Comparison of ENCODE assay signal across 23 mouse cellular contexts in genomic region chr2:148436285-148436684, GRCm38 (mm10). TPM values are rescaled to one million over a fixed set of nuclear protein-coding genes. Genes with fewer than 3 reads are reported as not detected.
A peak's percentile ranks its signal among the peaks of the same experiment; 100 is the strongest.
DNase-seq lines count a peak whose midpoint lies in the region; ATAC-seq and TF ChIP-seq lines count a peak whose summit lies in the region.
"Had no signal": no experiment of that assay in that cellular context is flagged by ENCODE, and none has a peak within 500 bp of the region (broad histone marks: within the 10 kb centered on the region; RNA-seq: fewer than 3 reads in every experiment).

No protein-coding gene starts in this region.

- peaks cover 39% of the 10 kb centered on the region for H3K36me3 ChIP-seq in heart, adult 2 months (ENCODE audit: control insufficient read depth, insufficient read depth, low read length)
- H3K36me3 ChIP-seq: embryonic facial prominence, embryonic 12.5 days; forebrain, embryonic 15.5 days; hindbrain, embryonic 12.5 days; intestine, embryonic 15.5 days; limb, embryonic 15.5 days; liver, embryonic 15.5 days; midbrain, embryonic 15.5 days had no signal

- 0 out of 2 replicates have a peak, but pooled peaks cover 1% of the 10 kb centered on the region for H3K79me2 ChIP-seq in heart, adult 2 months (replicated peaks; ENCODE audit: control insufficient read depth, insufficient read depth, low read length)

- no peak for TF ChIP-seq POLR2A in heart, adult 2 months (IDR thresholded peaks at IDR 0.05; ENCODE audit: insufficient read depth, low read depth, low read length)
- TF ChIP-seq POLR2A in lung, adult 2 months (IDR thresholded peaks at IDR 0.05; ENCODE audit: borderline replicate concordance, extremely low read depth, low read depth, low read length) = no peak
- no peak for TF ChIP-seq POLR2A in brain, embryonic 14.5 days (IDR thresholded peaks at IDR 0.05; ENCODE audit: borderline replicate concordance, extremely low read depth, insufficient read depth, insufficient read length, poor library complexity, severe bottlenecking)

- intact Hi-C loops in heart, adult 2 months (cut with DNase I) = no loop called here

- WGBS in heart, adult 2 months = 32% methylated on average over 3 of the region's 3 CpGs
- 42% methylated on average over 3 of the region's 3 CpGs for WGBS in lung, adult 2 months

- peak overlapping the region; percentile 67 for H3K27ac ChIP-seq in heart, adult 2 months
- H3K27ac ChIP-seq: embryonic facial prominence, embryonic 12.5 days; forebrain, embryonic 15.5 days; hindbrain, embryonic 12.5 days; intestine, embryonic 15.5 days; limb, embryonic 15.5 days; liver, embryonic 15.5 days; midbrain, embryonic 15.5 days; stomach, postnatal 0 days had no signal

- peak; percentile 26 to 58; a peak in 3 of 4 replicates for ATAC-seq in hematopoietic stem cell, adult 5-6 weeks (replicated peaks in 1 of 2; ENCODE audit: insufficient read depth in 1 of 2, low FRiP score in 2 of 2, low TSS enrichment in 1 of 2, low read depth in 1 of 2, poor library complexity in 2 of 2, severe bottlenecking in 2 of 2)
- ATAC-seq: forebrain, embryonic 15.5 days; intestine, embryonic 15.5 days; midbrain, embryonic 15.5 days had no signal

- peaks cover 4% of the 10 kb centered on the region for H3K4me1 ChIP-seq in heart, adult 2 months (ENCODE audit: control insufficient read depth, insufficient read depth, low read length)
- no peaks in the 10 kb centered on the region; the same call in 1 of the 2 replicates for H3K4me1 ChIP-seq in lung, adult 2 months (ENCODE audit: control insufficient read depth, insufficient read depth, low read length)
- H3K4me1 ChIP-seq: embryonic facial prominence, embryonic 12.5 days; forebrain, embryonic 15.5 days; hindbrain, embryonic 12.5 days; intestine, embryonic 15.5 days; limb, embryonic 15.5 days; liver, embryonic 15.5 days; midbrain, embryonic 15.5 days had no signal

- H3K9ac ChIP-seq in heart, adult 2 months (ENCODE audit: low read depth, low read length) = no peak overlapping the region
- H3K9ac ChIP-seq: embryonic facial prominence, embryonic 12.5 days; forebrain, embryonic 15.5 days; hindbrain, embryonic 12.5 days; intestine, embryonic 15.5 days; limb, embryonic 15.5 days; liver, embryonic 15.5 days; midbrain, embryonic 15.5 days had no signal

- no peak for TF ChIP-seq EP300 in heart, adult 2 months (IDR thresholded peaks at IDR 0.05; ENCODE audit: insufficient read depth, low read depth, low read length)

- no peak for DNase-seq in heart, adult 2 months
- no peak for DNase-seq in heart, adult 11 months
- no peak for DNase-seq in lung, adult 2 months
- no peak for DNase-seq in lung, postnatal 14 days
- peak; percentile 46 for DNase-seq in brain, embryonic 14.5 days (ENCODE audit: low read depth)
- DNase-seq in adrenal gland, adult 18-20 months (ENCODE audit: low spot score in 2 of 2) = no peak
- DNase-seq: adrenal gland, postnatal 36 days; B cell, adult 2 months; cerebellum, adult 8-10 months; kidney, adult 9 months; kidney, postnatal 25 days; right cerebral cortex, adult 18-20 months had no signal

- H3K27me3 ChIP-seq in heart, adult 2 months (ENCODE audit: control insufficient read depth, insufficient read depth, low read length) = no peaks in the 10 kb centered on the region
- H3K27me3 ChIP-seq: embryonic facial prominence, embryonic 12.5 days; forebrain, embryonic 15.5 days; hindbrain, embryonic 12.5 days; intestine, embryonic 15.5 days; limb, embryonic 15.5 days; liver, embryonic 15.5 days; midbrain, embryonic 15.5 days had no signal

- H3K4me3 ChIP-seq in heart, adult 2 months = peak overlapping the region; percentile 5; the same call in 1 of the 2 replicates
- peak overlapping the region; percentile 4 for H3K4me3 ChIP-seq in lung, adult 2 months (replicated peaks; ENCODE audit: extremely low read depth, low read depth, low read length)
- H3K4me3 ChIP-seq: embryonic facial prominence, embryonic 12.5 days; erythroblast, embryonic 14.5 days; forebrain, embryonic 15.5 days; hindbrain, embryonic 12.5 days; intestine, embryonic 15.5 days; limb, embryonic 15.5 days; liver, embryonic 15.5 days; midbrain, embryonic 15.5 days had no signal

- no peak for TF ChIP-seq CTCF in heart, adult 2 months (IDR thresholded peaks at IDR 0.05)
- TF ChIP-seq CTCF in lung, adult 2 months (IDR thresholded peaks at IDR 0.05; ENCODE audit: insufficient read depth, low read length) = no peak
- no peak for TF ChIP-seq CTCF in brain, embryonic 14.5 days (IDR thresholded peaks at IDR 0.05; ENCODE audit: borderline replicate concordance, extremely low read depth, insufficient read depth, insufficient read length)

RNA-seq across cellular contexts. Expression of gene Cd93, which starts 7.1 kb away (rescaled TPM):
- 10 to 100 TPM; 47.8 to 51.8 TPM for total RNA-seq in heart, adult 2 months (2021)
- 28.1 and 52.2 TPM in 2 replicates for polyA plus RNA-seq in heart, adult 2 months (2012; rRNA removed)
- polyA plus RNA-seq in lung, adult 2 months (2012; rRNA removed) = 81.8 and 82.1 TPM in 2 replicates
- 6.8 and 13.9 TPM in 2 replicates for polyA plus RNA-seq in brain, embryonic 14.5 days (2012; rRNA removed)
- total RNA-seq in hematopoietic stem cell, adult 5-6 weeks (2017) = 145 and 146 TPM in 2 replicates
- total RNA-seq in adrenal gland, adult 18-20 months (2021) = 10 to 100 TPM; 17.0 to 30.3 TPM

RNA-seq across cellular contexts. Expression of gene Thbd, which starts 28.3 kb away (rescaled TPM):
- 10 to 100 TPM; 41.7 to 47.8 TPM for total RNA-seq in heart, adult 2 months (2021)
- 38.9 and 65.0 TPM in 2 replicates for polyA plus RNA-seq in heart, adult 2 months (2012; rRNA removed)
- 550 and 598 TPM in 2 replicates for polyA plus RNA-seq in lung, adult 2 months (2012; rRNA removed)
- 4.6 and 6.4 TPM in 2 replicates for polyA plus RNA-seq in brain, embryonic 14.5 days (2012; rRNA removed)
- 6.9 and 10.5 TPM in 2 replicates for total RNA-seq in hematopoietic stem cell, adult 5-6 weeks (2017)
- total RNA-seq in adrenal gland, adult 18-20 months (2021) = 10 to 100 TPM; 31.2 to 46.2 TPM
- polyA plus RNA-seq: erythroblast, embryonic 14.5 days had no signal

RNA-seq across cellular contexts. Expression of gene Sstr4, which starts 41.1 kb away (rescaled TPM):
- total RNA-seq in heart, adult 2 months (2021) = 1 to 10 TPM; 1.1 to 2.0 TPM
- 1.4 and 2.4 TPM in 2 replicates for polyA plus RNA-seq in heart, adult 2 months (2012; rRNA removed)
- polyA plus RNA-seq in lung, adult 2 months (2012; rRNA removed) = 8.3 and 10.8 TPM in 2 replicates
- polyA plus RNA-seq in brain, embryonic 14.5 days (2012; rRNA removed) = 2.3 and 2.9 TPM in 2 replicates
- total RNA-seq in hematopoietic stem cell, adult 5-6 weeks (2017) = not detected in 2 replicates
- under 1 TPM in 1 of 2 experiments, not detected in 1; 0.35 TPM for total RNA-seq in adrenal gland, adult 18-20 months (2021)
- polyA plus RNA-seq: erythroblast, embryonic 14.5 days; liver, embryonic 15.5 days; thymus, postnatal 0 days had no signal
